Mouse (Mus musculus) left cerebral cortex, postnatal 25 days (tissue): Measurements from ENCODE around the gene Irs1. TPM values are rescaled to one million over a fixed set of nuclear protein-coding genes. Genes with fewer than 3 reads are reported as not detected.
A peak's percentile ranks its signal among the peaks of the same experiment; 100 is the strongest.

Experiments
- DNase-seq, 2 experiments: peaks; one replicate each; pipeline ENCODE4 v3.0.0; 2022; ENCODE audit warnings: low spot score in 2 of 2, mixed read lengths in 1 of 2
- intact Hi-C: fragments of 180-260 bp; cut with DNase I; formaldehyde crosslinking; loops from one replicate; pipeline ENCODE4 v1.15.1; 2025
- total RNA-seq, 2 experiments: library from RNA; stranded (reverse); gene quantifications; 2 replicates each; pipeline ENCODE4 v1.2.3; 2021

The Irs1 gene
- 10 to 100 TPM; 17.3 to 17.4 TPM for total RNA-seq

GRCm38 (mm10) chr1:82291151-82291797, at the start of gene Irs1:
Gene Irs1, minus strand, starts transcription at chr1:82291416.
- intact Hi-C loops = loop anchor here (1.0 to 10.0 kb wide), 5 partner anchors 8 to 696 kb away; no protein-coding TSS in a partner anchor
- DNase-seq = peak; percentile 87 to 91

- DNase-seq = no peak
- intact Hi-C loops = no loop called here
Measured at GRCm38 (mm10) chr1:82334506-82334905, 43.3 kb upstream of the Irs1 start.

GRCm38 (mm10) chr1:82329954-82330247, 38.7 kb upstream of the Irs1 start:
- no peak for DNase-seq
- intact Hi-C loops = no loop called here

- DNase-seq = no peak
- intact Hi-C loops = no loop called here
Measured at GRCm38 (mm10) chr1:82329237-82329953, 38.2 kb upstream of the Irs1 start.

DNA sequence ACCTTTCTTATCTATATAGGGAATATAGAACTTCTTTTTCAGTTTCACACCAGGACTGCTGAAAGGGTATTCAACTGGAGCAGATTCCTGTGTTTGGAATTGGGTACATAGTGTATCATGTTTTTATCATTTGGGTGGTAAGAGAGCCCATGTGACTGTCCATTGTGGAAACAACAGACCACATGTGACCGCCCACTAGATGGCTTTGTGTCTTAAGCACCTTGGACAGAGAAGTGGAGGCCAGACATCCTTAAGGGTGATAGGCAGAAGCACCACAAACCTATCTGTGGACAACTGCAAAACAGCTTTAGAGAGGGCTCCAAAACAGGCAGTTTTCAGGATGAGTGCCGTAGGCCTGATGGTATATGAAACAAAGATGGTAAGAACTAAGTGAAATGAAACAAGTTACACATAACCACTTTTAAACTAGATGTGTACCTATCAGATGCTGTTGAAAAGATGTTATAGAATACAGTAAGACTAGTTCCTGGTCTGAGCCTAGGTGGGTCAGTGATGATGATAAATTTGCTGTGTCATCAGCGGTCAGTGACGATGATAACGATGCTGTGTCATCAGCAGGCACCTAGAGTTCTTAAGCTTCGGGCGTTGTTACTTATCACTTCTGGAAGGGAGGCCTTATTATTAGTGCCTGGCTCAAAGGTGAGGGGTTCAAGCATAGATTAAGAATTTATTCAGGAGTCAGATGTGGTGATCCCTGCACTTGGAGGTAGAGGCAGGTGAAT, 37.0 kb upstream of the Irs1 start:
- no peak for DNase-seq
- intact Hi-C loops = no loop called here

DNA sequence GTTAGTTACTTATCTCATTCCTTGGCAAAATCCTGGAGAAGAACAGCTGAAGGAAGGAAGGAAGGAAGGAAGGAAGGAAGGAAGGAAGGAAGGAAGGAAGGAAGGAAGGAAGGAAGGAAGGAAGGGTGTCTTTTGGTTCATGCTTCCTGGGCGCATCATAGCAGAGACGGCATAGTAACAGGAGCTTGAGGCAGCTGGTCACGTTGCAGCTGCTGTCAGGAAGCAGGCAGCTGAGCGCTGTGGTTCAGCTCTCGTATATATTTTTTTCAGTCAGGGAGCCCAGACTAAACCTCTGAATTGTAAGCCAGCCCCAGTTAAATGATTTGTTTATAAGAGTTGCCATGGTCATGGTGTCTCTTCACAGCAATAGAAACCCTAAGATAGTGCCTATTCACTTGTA, 34.9 kb upstream of the Irs1 start:
- intact Hi-C loops = no loop called here
- DNase-seq = no peak

DNA sequence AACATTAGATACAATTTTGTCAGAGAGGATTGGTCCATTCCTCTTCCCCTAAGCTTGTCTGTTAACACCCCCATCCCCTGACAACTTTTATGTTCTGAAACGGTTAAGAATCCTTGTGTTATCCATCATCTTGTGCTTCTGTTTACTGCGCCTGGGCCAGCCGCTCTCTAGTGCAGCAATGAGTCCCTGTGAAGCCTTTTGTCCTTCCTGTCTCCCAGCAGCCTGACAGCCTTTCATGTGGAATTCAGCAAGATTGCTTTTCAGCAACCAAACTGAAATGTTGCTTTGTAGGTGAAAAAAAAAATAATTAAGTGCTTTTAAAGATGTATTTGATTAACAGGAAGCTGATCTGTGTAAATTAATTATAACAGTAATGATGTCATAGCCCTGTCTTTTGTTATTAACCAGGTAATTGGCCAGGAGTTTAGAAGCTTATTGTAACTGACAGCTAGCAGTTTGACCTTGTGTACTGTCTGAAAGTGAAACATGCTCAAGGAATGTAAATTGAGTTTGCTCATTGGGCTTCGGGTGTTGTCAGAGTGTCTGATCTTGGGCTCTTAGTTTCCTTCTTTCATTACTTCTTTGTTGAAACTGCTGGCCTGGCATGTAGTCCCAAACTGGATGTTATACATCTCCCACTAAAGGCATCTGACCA, 33.0 kb upstream of the Irs1 start:
- DNase-seq = no peak
- intact Hi-C loops = no loop called here

DNA sequence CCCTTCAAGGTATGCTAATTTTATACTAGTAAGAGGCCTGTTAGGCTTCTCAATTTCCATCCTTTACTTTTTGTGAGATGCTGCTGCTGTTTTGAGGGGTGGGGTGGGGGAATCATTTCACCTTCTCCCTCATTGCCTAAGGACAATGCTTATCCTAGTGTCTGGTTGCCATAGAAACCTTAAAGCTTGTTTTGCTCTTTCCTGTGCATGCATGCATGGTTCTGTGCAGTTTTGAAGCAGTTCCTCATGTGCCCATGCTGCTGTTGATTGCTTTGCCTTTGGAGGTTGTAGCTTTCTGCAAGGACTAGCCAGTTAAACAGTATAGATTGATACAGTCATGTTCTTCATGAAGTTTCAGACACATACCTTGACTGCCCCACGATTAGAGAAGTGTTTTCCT, 30.2 kb upstream of the Irs1 start:
- intact Hi-C loops = no loop called here
- DNase-seq = no peak

DNA sequence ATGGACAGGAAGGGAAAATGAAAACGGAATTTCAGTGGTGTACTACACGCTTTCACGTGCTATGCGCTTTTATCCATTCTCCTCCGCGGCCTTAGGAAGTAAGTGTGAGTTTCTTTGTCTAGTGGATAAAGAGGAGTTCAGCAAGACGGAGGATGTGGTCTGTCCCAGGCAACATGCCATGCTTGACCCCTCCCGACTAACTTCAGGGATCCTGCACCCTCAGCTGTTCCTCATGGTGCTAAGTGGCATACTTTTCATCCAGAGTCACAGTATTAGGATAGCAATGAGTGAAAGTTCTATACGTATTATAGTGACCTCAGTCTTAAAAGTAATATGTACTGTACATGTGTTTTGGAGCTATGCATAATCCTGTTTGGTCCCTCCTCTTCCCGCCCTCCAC, 29.6 kb upstream of the Irs1 start:
- no peak for DNase-seq
- intact Hi-C loops = no loop called here

GRCm38 (mm10) chr1:82320456-82320855, 29.2 kb upstream of the Irs1 start:
- DNase-seq = peak; percentile 11 to 12
- intact Hi-C loops = no loop called here

- intact Hi-C loops = loop anchor here (5.0 kb wide), 1 partner anchor 116 kb away; no protein-coding TSS in a partner anchor
- DNase-seq = no peak
Measured at GRCm38 (mm10) chr1:82316746-82317126, 25.5 kb upstream of the Irs1 start.

GRCm38 (mm10) chr1:82316111-82316745, 25.0 kb upstream of the Irs1 start, which contains the start of gene Rhbdd1:
Gene Rhbdd1, plus strand, starts transcription at chr1:82316452.
- peak; percentile 99 for DNase-seq
- intact Hi-C loops = loop anchor here (5.0 kb wide), 1 partner anchor 116 kb away; no protein-coding TSS in a partner anchor

- intact Hi-C loops = no loop called here
- DNase-seq = no peak
Measured at GRCm38 (mm10) chr1:82304483-82304882, 13.3 kb upstream of the Irs1 start.

DNA sequence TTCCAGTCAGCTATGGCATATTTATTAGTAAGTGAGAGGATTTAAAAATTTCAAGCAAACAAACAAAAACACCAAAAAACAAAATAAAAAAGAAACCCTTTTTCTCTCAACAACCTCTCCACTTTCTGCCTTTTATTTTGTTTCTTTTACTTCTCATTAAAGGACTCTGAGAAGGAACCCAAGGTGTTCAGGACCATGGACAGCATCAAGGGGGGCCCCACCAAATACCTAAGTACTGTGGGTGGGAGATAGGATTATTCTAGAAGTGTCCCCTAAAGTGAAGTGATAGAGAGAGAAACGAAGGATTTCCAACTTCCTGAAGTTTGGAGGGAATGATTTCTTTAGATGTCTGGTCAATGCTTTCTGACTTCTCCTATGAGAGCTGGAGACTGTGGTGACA, 7.4 kb upstream of the Irs1 start:
- intact Hi-C loops = loop anchor here (10.0 kb wide), 1 partner anchor 704 kb away; no protein-coding TSS in a partner anchor
- DNase-seq = no peak

- intact Hi-C loops = loop anchor here (1.0 to 10.0 kb wide), 5 partner anchors 138 to 978 kb away; no protein-coding TSS in a partner anchor
- DNase-seq = peak; percentile 45 to 66
Measured at GRCm38 (mm10) chr1:82294102-82294501, 2.9 kb upstream of the Irs1 start.

DNA sequence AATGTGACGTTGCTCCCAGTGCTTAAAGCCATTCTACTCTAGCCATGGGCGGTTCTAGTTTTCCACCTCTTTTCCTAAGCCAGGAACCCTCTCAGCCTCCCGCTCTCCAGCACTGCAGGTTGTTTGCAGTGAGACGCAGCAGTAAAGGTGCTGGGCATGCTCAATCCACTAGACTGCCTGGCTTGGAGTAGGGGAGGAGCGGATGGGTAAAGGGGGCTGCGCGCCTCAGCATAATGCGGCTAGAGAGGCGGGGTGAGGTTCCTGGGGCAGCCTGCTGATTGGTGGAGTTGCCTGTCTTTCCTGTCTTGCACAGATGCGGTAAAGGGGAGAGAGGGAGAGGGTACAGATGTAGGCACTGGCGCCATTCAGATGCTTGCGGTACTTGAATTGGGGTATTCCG, 1.6 kb upstream of the Irs1 start:
- DNase-seq = peak; percentile 75 to 91
- intact Hi-C loops = loop anchor here (5.0 to 10.0 kb wide), 3 partner anchors 140 to 698 kb away; no protein-coding TSS in a partner anchor

- intact Hi-C loops = loop anchor here (1.0 to 10.0 kb wide), 5 partner anchors 9 to 697 kb away; no protein-coding TSS in a partner anchor
- peak in 1 of 2 experiments; percentile 31 for DNase-seq
Measured at GRCm38 (mm10) chr1:82291930-82292712, 905 bp upstream of the Irs1 start.

GRCm38 (mm10) chr1:82290723-82291150, 479 bp downstream of the Irs1 start:
- peak; percentile 86 for DNase-seq
- intact Hi-C loops = loop anchor here (1.0 to 10.0 kb wide), 5 partner anchors 7 to 696 kb away; no protein-coding TSS in a partner anchor
